Mouse (Mus musculus) ES-E14 (cell line): Measurements from ENCODE around the gene 1700001P01Rik.

Source experiments
- CHD2 ChIP-seq: IDR thresholded peaks from 2 replicates; pipeline ENCODE4 v1.6.1; 2014; ENCODE audit warnings: mild to moderate bottlenecking, low read depth, low read length, inconsistent platforms
- MAFK ChIP-seq: IDR thresholded peaks from 2 replicates; pipeline ENCODE4 v1.6.1; 2014; ENCODE audit warnings: mild to moderate bottlenecking, low read depth, low read length, inconsistent platforms; ENCODE audit not compliant: insufficient read depth
- ZC3H11A ChIP-seq: IDR thresholded peaks from 2 replicates; pipeline ENCODE4 v1.6.1; 2012; ENCODE audit warnings: low read depth, mild to moderate bottlenecking, inconsistent platforms, low read length, borderline replicate concordance
- ZNF384 ChIP-seq: IDR thresholded peaks from 2 replicates; pipeline ENCODE4 v1.6.1; 2012; ENCODE audit warnings: low read depth, low read length, inconsistent platforms

DNA sequence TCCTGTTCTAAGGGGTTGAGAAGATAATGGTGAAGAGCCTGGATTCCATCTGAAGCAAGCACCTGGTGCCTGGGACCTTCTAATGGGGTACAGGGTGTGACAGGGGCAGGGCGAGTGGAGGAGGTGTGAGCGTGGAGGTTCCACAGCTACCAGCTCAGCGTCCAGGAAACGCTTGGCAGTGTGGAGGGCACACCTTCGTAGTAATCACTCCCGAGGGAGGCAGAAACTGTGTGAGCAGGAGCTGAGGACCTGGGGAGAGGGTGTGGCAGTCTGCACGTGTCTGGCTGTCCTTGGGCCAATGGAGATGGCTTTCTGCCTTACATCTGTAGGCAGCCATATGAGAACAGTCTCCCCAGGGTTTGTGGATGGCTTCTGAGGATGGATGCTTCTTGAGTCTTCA is 37.4 kb upstream of the 1700001P01Rik start:
- TF ChIP-seq MAFK (no peak), ZNF384 (no peak), CHD2 (no peak), ZC3H11A (no peak)
